Mouse (Mus musculus): ENCODE results near the gene Treh. TPM values are rescaled to one million over a fixed set of nuclear protein-coding genes. Genes with fewer than 3 reads are reported as not detected.

Gene Treh
- polyA plus RNA-seq, 1 experiment, result 32.2 TPM

DNA sequence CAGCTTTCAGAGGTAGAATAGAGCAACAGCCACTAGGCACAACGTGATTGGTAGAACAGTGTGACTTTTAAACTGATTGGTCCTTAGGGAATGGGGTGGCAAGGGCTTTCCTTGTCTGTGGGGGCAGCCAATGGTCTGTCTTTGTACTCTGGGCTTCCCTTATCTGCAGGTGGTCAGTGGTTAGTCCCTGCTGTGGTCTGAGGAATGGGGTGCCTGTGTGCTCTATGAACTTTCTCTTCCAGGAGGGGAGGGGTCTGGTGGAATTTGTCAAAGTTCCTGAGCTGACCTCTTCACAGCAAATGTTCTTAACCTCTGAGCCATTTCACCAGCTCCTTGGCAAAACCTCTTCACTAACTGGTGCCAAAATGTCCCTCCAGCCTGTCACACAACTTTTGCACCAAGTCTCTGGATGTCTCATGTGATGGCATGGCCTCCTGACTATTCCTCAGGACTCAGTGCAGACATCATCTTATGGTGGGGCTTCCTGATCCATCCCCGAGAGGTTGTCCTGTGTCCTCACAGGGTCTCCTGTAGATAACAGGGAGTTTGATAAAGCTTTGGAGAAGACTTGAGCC, 655 bp upstream of the Treh start:
- Histone ChIP-seq H3K27ac (ENCODE audit: insufficient read depth, low read depth, low read length) (peak overlapping the region; percentile 70), H3K36me3 (ENCODE audit: control insufficient read depth, insufficient read depth, low read length) (no peaks in the 10 kb centered on the region), H3K4me1 (ENCODE audit: control insufficient read depth, insufficient read depth, low read length) (peaks cover 9% of the 10 kb centered on the region; the same call in 1 of the 2 replicates), H3K4me3 (ENCODE audit: insufficient read depth, low read depth, low read length) (no peak overlapping the region), H3K27me3 (replicated peaks; ENCODE audit: control insufficient read depth, insufficient read depth, low read length) (no peaks in the 10 kb centered on the region)
- DNase-seq, result peak; percentile 73
- no peak for TF ChIP-seq CTCF (conservative IDR thresholded peaks at IDR 0.05; ENCODE audit: insufficient read depth, insufficient read length, low read depth, low read length)
- TF ChIP-seq POLR2A (IDR thresholded peaks at IDR 0.05; ENCODE audit: low read depth, low read length), result no peak
- 68% methylated on average over 2 of the region's 2 CpGs for WGBS

- Histone ChIP-seq H3K27ac (ENCODE audit: insufficient read depth, low read depth, low read length) (no peak overlapping the region), H3K4me1 (ENCODE audit: control insufficient read depth, insufficient read depth, low read length) (peaks cover 10% of the 10 kb centered on the region; the same call in 1 of the 2 replicates), H3K4me3 (ENCODE audit: insufficient read depth, low read depth, low read length) (no peak overlapping the region), H3K36me3 (ENCODE audit: control insufficient read depth, insufficient read depth, low read length) (no peaks in the 10 kb centered on the region), H3K27me3 (replicated peaks; ENCODE audit: control insufficient read depth, insufficient read depth, low read length) (no peaks in the 10 kb centered on the region)
- TF ChIP-seq CTCF (conservative IDR thresholded peaks at IDR 0.05; ENCODE audit: insufficient read depth, insufficient read length, low read depth, low read length), result peak; percentile 28; the same call in 1 of the 2 replicates
- TF ChIP-seq POLR2A (IDR thresholded peaks at IDR 0.05; ENCODE audit: low read depth, low read length), result no peak
- WGBS, result 89% methylated on average over 2 of the region's 2 CpGs
- no peak for DNase-seq
Observed at GRCm38 (mm10) chr9:44678288-44678871, 5.3 kb downstream of the Treh start.

DNA sequence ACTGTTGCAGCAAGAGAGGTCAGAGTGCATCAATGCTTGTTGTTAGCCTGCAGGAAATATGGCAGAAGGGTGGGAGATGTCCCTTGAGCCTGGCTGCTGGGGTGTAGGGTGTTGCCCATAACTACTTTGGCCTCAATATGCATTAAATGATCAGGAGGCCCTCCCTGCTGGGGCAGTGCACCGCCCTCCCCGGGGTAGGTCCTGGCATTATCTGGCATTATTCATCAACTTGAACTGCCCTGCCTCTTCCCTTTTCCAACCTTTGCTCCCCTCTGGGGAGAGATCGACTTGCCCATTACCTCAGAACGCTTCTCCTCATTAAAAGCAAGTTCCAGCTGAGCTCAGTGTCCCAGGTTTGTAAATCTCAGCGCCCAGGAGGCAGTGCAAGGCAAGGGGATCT, 6.5 kb downstream of the Treh start:
- H3K4me3 ChIP-seq (ENCODE audit: insufficient read depth, low read depth, low read length), result no peak overlapping the region
- H3K27ac ChIP-seq (ENCODE audit: insufficient read depth, low read depth, low read length), result no peak overlapping the region; the same call in 1 of the 2 replicates
- WGBS, result 51% methylated on average over 5 of the region's 5 CpGs
- H3K36me3 ChIP-seq (ENCODE audit: control insufficient read depth, insufficient read depth, low read length), result no peaks in the 10 kb centered on the region
- H3K27me3 ChIP-seq (replicated peaks; ENCODE audit: control insufficient read depth, insufficient read depth, low read length), result no peaks in the 10 kb centered on the region
- DNase-seq, result peak; percentile 81
- TF ChIP-seq POLR2A (IDR thresholded peaks at IDR 0.05; ENCODE audit: low read depth, low read length), result no peak
- no peak for TF ChIP-seq CTCF (conservative IDR thresholded peaks at IDR 0.05; ENCODE audit: insufficient read depth, insufficient read length, low read depth, low read length)
- H3K4me1 ChIP-seq (ENCODE audit: control insufficient read depth, insufficient read depth, low read length), result peaks cover 4% of the 10 kb centered on the region; the same call in 1 of the 2 replicates

- H3K4me3 ChIP-seq (ENCODE audit: insufficient read depth, low read depth, low read length), result no peak overlapping the region
- TF ChIP-seq CTCF (conservative IDR thresholded peaks at IDR 0.05; ENCODE audit: insufficient read depth, insufficient read length, low read depth, low read length) (no peak), POLR2A (IDR thresholded peaks at IDR 0.05; ENCODE audit: low read depth, low read length) (no peak)
- H3K4me1 ChIP-seq (ENCODE audit: control insufficient read depth, insufficient read depth, low read length), result peaks cover 17% of the 10 kb centered on the region
- H3K36me3 ChIP-seq (ENCODE audit: control insufficient read depth, insufficient read depth, low read length), result no peaks in the 10 kb centered on the region
- peak; percentile 69 for DNase-seq
- WGBS, result 82% methylated on average over 8 of the region's 8 CpGs
- H3K27me3 ChIP-seq (replicated peaks; ENCODE audit: control insufficient read depth, insufficient read depth, low read length), result no peaks in the 10 kb centered on the region
- H3K27ac ChIP-seq (ENCODE audit: insufficient read depth, low read depth, low read length), result peak overlapping the region; percentile 4; the same call in 1 of the 2 replicates
Observed at GRCm38 (mm10) chr9:44683046-44683445, 10.0 kb downstream of the Treh start.

DNA sequence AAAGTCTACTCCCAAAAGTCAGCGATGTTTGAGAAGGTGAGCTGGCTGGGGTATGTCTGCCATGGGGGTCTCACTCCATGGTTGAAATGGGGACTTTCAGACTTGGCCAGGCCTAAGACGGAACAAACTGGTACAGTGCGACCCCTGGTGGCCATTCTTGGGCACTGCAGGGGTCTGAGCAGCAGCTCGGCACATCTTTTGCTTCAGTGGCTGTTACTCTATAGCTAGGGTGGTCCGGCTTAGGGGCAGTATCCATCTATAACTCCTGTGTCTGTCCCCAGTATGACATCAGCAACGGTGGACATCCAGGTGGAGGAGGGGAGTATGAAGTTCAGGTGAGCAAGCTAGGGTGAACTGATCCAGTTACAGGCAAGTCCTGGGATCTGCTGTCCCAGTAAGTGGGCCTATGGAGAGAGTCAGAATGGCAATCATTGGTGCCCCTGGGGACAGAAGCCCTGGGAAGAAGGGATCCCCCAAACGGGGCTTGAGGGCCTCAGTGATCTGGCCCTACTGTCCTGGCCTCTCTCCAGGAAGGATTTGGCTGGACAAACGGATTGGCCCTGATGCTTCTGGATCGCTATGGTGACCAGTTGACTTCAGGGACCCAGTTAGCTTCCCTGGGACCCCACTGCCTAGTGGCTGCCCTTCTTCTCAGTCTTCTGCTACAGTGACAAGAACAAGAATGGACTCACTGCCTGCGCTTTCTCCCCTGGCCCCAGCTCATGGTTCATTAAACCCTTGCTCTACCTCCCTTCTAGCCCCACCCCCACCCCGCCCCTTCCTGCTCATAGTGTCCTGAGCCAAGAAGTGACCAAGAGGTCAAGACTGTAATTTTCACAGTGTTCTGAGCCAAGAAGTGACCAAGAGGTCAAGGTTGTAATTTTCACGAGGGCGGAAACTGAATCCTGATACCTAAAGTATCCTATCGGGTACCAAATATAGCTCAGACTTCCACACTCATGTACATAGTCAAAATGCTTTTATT, 12.6 kb downstream of the Treh start:
- H3K4me3 ChIP-seq (ENCODE audit: insufficient read depth, low read depth, low read length), result no peak overlapping the region
- no peaks in the 10 kb centered on the region for H3K27me3 ChIP-seq (replicated peaks; ENCODE audit: control insufficient read depth, insufficient read depth, low read length)
- peak; percentile 80 for DNase-seq
- H3K27ac ChIP-seq (ENCODE audit: insufficient read depth, low read depth, low read length), result peak overlapping the region; percentile 47
- H3K4me1 ChIP-seq (ENCODE audit: control insufficient read depth, insufficient read depth, low read length), result peaks cover 17% of the 10 kb centered on the region
- TF ChIP-seq POLR2A (IDR thresholded peaks at IDR 0.05; ENCODE audit: low read depth, low read length), result no peak
- peak; percentile 95 for TF ChIP-seq CTCF (conservative IDR thresholded peaks at IDR 0.05; ENCODE audit: insufficient read depth, insufficient read length, low read depth, low read length)
- WGBS, result 9% methylated on average over 14 of the region's 14 CpGs
- no peaks in the 10 kb centered on the region for H3K36me3 ChIP-seq (ENCODE audit: control insufficient read depth, insufficient read depth, low read length)

DNA sequence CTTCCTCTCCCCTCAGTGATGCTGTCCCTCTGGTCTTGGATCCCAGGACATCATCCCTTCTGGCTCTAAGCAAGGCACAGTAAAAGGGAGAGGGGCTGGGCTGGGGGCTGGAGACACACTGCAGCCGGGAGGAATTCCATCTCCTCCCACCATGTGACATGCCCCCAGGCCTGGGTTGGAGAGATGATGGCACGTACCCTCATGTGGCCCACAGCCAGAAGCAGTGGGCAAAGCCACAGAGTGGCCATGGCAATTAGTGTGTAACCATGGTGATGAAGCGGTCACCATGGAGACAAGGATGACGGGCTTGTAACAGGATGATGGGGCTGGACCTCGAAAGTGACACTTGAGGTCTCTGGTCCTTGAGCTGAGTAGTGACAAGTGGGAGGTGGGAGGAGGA, 13.6 kb downstream of the Treh start:
- Histone ChIP-seq H3K36me3 (ENCODE audit: control insufficient read depth, insufficient read depth, low read length) (no peaks in the 10 kb centered on the region), H3K4me3 (ENCODE audit: insufficient read depth, low read depth, low read length) (no peak overlapping the region), H3K27ac (ENCODE audit: insufficient read depth, low read depth, low read length) (peak overlapping the region; percentile 47), H3K4me1 (ENCODE audit: control insufficient read depth, insufficient read depth, low read length) (peaks cover 17% of the 10 kb centered on the region), H3K27me3 (replicated peaks; ENCODE audit: control insufficient read depth, insufficient read depth, low read length) (no peaks in the 10 kb centered on the region)
- TF ChIP-seq CTCF (conservative IDR thresholded peaks at IDR 0.05; ENCODE audit: insufficient read depth, insufficient read length, low read depth, low read length), result no peak
- no peak for TF ChIP-seq POLR2A (IDR thresholded peaks at IDR 0.05; ENCODE audit: low read depth, low read length)
- WGBS, result 68% methylated on average over 5 of the region's 5 CpGs
- DNase-seq, result no peak

Measured in kidney, adult 2 months (tissue).